Mouse (Mus musculus): ENCODE results near the gene Kctd21.
A peak's percentile ranks its signal among the peaks of the same experiment; 100 is the strongest.

DNA sequence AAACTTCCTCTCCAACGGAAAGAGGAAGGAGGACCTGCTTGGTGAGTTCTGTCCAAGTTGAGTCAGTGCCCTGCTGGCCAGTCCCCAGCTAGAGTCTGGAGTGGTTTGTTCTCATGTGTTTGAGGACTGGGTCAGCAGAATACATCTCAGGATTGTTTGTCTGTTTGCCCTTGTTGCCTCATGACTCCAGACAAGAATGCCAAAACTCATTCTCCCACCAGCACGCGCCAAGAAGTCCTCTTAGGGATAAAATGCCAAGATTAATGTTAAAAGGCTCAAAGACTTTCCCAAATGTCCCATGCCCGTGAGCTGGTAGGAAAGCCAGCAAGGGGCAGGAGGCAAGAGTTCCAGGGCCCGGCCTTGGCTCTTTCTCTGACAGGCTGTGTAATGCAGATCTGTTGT lies 24.7 kb downstream of the Kctd21 start:
- TF ChIP-seq CTCF (IDR thresholded peaks at IDR 0.05): peak; percentile 23; the same call in 1 of the 2 replicates
- peak; percentile 85 for TF ChIP-seq EP300 (IDR thresholded peaks at IDR 0.05)
